28 mouse cellular contexts compared by ENCODE assay signal in genomic region chr9:95478443-95478842, GRCm38 (mm10).
"Had no signal": no experiment of that assay in that cellular context is flagged by ENCODE, and none has a peak within 500 bp of the region (broad histone marks: within the 10 kb centered on the region; RNA-seq: fewer than 3 reads in every experiment).

No protein-coding gene starts in this region.

- H3K4me1 ChIP-seq: limb, embryonic 10.5 days; limb, embryonic 12.5 days; limb, embryonic 13.5 days; limb, embryonic 15.5 days; liver, embryonic 12.5 days; liver, embryonic 13.5 days; liver, embryonic 15.5 days; lung, embryonic 15.5 days; midbrain, embryonic 10.5 days; midbrain, embryonic 12.5 days; midbrain, embryonic 13.5 days; midbrain, embryonic 15.5 days had no signal

- H3K27me3 ChIP-seq: limb, embryonic 12.5 days; limb, embryonic 13.5 days; limb, embryonic 15.5 days; liver, embryonic 12.5 days; liver, embryonic 13.5 days; liver, embryonic 15.5 days; lung, embryonic 15.5 days; megakaryocyte, embryonic 14.5 days; midbrain, embryonic 12.5 days; midbrain, embryonic 13.5 days; midbrain, embryonic 15.5 days had no signal

- H3K4me2 ChIP-seq: limb, embryonic 12.5 days; limb, embryonic 13.5 days; limb, embryonic 15.5 days; liver, embryonic 11.5 days; liver, embryonic 12.5 days; liver, embryonic 13.5 days; liver, embryonic 15.5 days; lung, embryonic 14.5 days; lung, embryonic 15.5 days; midbrain, embryonic 11.5 days; midbrain, embryonic 12.5 days; midbrain, embryonic 13.5 days; midbrain, embryonic 15.5 days had no signal

- DNase-seq: left cerebral cortex, postnatal 4 days; liver; liver, embryonic 13.5 days; liver, postnatal 0 days; lung, adult 18-20 months; lung, adult 2 months; lung, embryonic 14.5 days; lung, postnatal 10 days; lung, postnatal 14 days; lung, postnatal 36 days; lung, postnatal 4 days; midbrain, embryonic 14.5 days had no signal

- H3K27ac ChIP-seq: limb, embryonic 10.5 days; limb, embryonic 12.5 days; limb, embryonic 13.5 days; limb, embryonic 15.5 days; liver, embryonic 12.5 days; liver, embryonic 13.5 days; liver, embryonic 14.5 days; liver, embryonic 15.5 days; lung, embryonic 15.5 days; macrophage; midbrain, embryonic 10.5 days; midbrain, embryonic 12.5 days; midbrain, embryonic 13.5 days; midbrain, embryonic 15.5 days had no signal

- H3K9me3 ChIP-seq: limb, embryonic 10.5 days; limb, embryonic 12.5 days; limb, embryonic 13.5 days; limb, embryonic 15.5 days; liver, embryonic 12.5 days; liver, embryonic 13.5 days; liver, embryonic 15.5 days; lung, embryonic 15.5 days; megakaryocyte, embryonic 14.5 days; midbrain, embryonic 10.5 days; midbrain, embryonic 12.5 days; midbrain, embryonic 13.5 days; midbrain, embryonic 15.5 days had no signal

- H3K9ac ChIP-seq: limb, embryonic 12.5 days; limb, embryonic 13.5 days; limb, embryonic 15.5 days; liver, embryonic 12.5 days; liver, embryonic 13.5 days; liver, embryonic 14.5 days; liver, embryonic 15.5 days; liver, postnatal 0 days; lung, embryonic 14.5 days; lung, embryonic 15.5 days; midbrain, embryonic 12.5 days; midbrain, embryonic 13.5 days; midbrain, embryonic 15.5 days had no signal

- H3K4me3 ChIP-seq: limb, embryonic 10.5 days; limb, embryonic 12.5 days; limb, embryonic 13.5 days; limb, embryonic 15.5 days; liver, embryonic 12.5 days; liver, embryonic 13.5 days; liver, embryonic 15.5 days; lung, embryonic 15.5 days; megakaryocyte, embryonic 14.5 days; midbrain, embryonic 10.5 days; midbrain, embryonic 12.5 days; midbrain, embryonic 13.5 days; midbrain, embryonic 15.5 days had no signal
